Mouse (Mus musculus): Measurements from ENCODE around the gene Nup214.
A peak's percentile ranks its signal among the peaks of the same experiment; 100 is the strongest.

Nup214 gene

DNA sequence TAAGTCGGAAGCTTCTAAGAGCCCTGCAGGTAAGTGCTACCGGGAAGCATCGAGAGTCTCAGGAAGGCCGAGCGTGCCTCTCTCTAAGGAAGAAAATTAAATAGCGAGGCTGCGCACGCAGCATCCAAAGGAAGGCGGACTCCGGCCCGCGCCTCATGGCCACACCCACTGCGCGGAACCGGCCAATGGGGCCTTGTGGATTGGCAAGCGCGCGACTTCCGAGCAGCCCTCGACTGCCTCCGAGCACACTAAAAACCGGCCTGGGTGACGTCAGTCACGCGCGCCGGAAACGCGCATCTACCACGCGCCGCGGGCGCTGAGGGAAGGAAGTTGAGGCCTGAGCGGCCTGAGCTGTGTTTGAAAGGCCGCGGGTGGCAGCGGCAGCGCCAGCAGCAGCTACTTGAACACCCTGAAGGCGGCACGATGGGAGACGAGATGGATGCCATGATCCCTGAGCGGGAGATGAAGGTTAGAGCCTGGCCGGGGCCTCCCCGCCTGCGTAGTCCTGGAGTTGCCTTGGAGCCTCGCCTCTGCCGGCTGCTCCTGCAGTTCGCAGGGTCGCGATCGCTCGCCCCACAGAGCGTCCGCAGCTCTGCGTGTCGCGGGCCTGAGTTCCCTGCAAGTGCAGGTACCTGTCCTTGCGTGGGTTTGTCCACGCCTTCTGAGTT, at the start of gene Nup214:
Nup214 (plus strand) TSS at position 296 of the 668 bp plus-strand sequence.
- peak; percentile 99 for DNase-seq (ENCODE audit: low spot score)

DNA sequence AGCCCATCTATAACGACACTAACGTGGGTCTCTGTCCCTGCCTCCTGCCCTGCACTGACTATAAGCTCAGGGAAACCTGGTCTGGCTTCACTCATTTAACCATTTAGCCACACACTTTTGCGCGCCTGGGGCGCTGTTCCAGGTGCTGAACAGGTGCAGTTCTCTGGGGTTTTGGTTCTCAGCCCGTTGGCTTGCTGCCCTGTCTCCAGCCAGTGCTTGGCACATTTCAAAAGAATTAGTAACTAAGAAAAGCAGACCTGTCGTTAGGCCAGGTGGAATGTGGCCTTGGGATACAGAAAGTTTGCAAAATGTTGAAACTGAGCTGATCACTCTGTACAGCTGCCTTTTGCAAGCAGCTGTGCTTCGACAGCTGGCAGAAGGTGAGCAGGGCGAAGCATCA, 49.4 kb upstream of the Nup214 start:
- peak; percentile 32 for DNase-seq (ENCODE audit: low spot score)

GRCm38 (mm10) chr2:31925936-31926335, 48.3 kb upstream of the Nup214 start:
- no peak for DNase-seq (ENCODE audit: low spot score)

GRCm38 (mm10) chr2:31929664-31930063, 44.6 kb upstream of the Nup214 start:
- no peak for DNase-seq (ENCODE audit: low spot score)

GRCm38 (mm10) chr2:31934551-31934950, 39.7 kb upstream of the Nup214 start:
- DNase-seq (ENCODE audit: low spot score) = no peak

DNA sequence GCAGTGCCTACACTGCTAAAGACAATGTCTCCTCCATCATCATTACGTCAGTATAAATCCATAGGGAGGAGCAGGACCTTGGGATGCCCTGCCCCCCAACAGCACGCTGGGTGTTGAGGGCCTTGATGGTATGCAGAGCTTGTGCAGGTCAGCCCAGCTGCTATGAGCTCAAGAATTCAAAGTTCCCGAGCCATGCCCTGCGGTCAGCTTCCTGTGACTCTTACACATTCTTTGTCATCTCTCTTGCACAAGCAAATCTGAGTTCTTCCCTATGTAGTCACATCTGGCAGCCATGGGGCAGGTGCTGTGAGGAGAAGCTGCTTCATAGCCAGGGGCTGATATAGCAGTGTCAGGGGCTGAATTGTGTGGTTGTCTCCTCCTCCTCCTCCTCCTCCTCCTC, 39.2 kb upstream of the Nup214 start:
- DNase-seq (ENCODE audit: low spot score) = no peak

DNA sequence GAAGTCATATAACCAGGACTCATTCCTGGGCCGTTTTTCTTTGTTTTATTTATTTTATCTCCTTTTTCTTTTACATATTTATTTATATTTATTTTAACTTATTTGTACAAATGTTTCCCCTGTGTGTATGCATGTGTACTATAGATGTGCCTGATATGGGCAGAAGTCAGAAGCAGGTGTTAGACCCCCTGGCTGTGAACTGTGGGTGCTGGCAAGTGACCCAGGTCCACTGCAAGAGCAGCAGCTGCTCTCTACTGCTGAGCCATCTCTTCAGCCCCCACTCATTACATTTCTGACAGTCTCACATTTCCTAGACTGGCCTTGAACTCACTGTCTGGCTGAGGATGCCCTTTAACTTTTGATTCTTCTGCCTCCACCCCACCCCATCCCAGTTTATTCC, 35.9 kb upstream of the Nup214 start:
- DNase-seq (ENCODE audit: low spot score) = no peak

DNA sequence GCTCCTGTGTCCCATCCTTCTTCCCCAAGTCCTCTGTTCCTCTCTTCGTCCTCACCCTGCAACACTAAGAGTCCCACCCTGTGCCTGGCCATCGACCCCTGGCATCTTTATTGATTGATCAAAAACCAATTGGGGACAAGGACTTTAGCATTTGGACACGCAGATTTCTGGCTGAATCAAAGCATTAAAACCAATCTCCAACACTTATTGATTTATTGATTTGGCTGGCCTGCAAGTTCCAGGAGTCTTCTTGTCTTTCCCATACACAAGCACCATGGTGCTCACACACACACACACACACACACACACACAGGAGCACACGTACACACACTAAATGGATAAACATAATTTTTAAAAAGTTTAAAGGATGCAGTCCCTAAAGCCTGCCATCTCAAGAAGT, 31.2 kb upstream of the Nup214 start:
- DNase-seq (ENCODE audit: low spot score) = no peak

DNA sequence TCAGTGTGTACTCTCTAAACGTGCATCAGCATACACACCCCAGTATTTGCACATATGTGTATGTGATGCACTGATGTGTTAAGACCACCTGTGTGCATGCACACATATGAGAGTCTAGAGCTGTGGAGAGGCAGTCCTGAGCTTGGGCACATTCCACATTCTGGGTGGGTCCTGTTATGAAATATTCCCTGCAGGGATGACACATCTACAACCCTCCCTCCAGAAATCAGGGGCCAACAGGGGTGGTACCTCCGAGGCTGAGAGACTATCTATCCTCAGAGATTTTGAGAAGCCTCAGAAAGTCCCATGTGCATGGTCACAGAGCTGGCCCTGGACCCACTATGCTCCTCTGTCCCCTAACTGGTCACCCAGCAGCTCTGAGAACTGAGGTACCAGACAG, 28.7 kb upstream of the Nup214 start:
- peak; percentile 36 for DNase-seq (ENCODE audit: low spot score)

- peak; percentile 74 for DNase-seq (ENCODE audit: low spot score)
These were observed 25.8 kb upstream of the Nup214 start for GRCm38 (mm10) chr2:31948392-31948791.

- DNase-seq (ENCODE audit: low spot score) = peak; percentile 18
These were observed 25.4 kb upstream of the Nup214 start for GRCm38 (mm10) chr2:31948801-31949200.

DNA sequence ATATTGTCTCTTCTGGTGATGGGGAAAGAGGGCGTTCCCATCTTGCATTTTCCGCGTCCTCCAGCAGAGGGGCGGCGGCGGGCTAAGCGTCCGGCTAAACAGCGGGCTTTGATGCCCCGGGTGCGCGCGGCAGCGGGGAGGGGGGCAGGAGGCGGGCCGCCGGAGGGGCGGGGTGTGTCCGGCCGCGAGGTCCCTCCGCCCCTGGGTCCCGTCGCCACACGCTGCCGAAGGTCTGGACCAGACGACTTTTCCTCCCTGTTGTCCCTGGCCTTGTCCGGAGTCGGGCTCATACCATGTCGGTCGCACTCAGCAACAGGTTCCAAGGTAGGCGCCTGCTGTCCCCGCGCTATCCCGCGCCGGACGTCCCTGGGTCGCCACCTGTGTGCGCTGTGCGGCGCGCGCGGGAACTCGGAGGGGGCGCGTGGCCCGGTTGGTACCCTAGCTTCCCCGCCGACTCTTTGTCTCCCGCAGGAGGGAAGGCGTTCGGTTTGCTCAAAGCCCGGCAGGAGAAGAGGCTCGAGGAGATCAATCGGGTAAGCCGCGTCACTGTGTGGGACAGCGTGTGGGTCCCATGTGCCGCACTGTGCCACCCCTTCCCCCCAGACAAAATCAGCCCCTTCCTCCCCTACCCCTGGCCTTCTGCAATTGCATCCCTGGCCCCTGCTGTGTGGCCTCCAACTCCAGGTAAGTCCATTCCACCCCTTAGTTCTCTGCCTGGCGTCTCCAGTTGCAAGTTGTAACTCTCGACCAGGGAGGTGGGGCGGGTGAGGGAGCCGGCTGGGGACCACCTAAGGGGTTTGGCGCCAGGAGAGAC, 24.0 kb upstream of the Nup214 start, which contains the start of gene Aif1l:
Aif1l (plus strand) TSS at position 82 of the 814 bp plus-strand sequence.
- peak; percentile 63 for DNase-seq (ENCODE audit: low spot score)

DNA sequence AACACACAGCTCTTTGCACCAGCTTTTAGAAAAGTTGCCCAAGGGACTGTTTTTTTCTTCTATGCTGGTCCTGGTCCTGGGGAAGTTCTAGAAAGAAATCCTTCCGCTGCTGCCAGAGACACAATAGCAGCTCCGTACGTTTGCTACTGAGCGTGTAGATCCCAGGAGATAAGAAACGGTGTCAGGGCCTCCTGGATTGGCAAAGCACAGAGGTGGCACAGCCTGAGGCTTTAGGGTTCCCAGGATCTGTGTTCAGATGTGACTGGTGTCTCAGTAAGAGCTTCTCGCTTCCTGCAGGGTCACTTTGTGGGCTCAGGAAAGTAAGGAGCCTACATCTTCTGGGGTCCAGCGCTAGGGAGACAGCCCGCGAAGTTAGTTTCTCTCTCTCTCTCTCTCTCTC, 23.3 kb upstream of the Nup214 start:
- no peak for DNase-seq (ENCODE audit: low spot score)

GRCm38 (mm10) chr2:31952236-31952635, 22.0 kb upstream of the Nup214 start:
- DNase-seq (ENCODE audit: low spot score) = no peak

- no peak for DNase-seq (ENCODE audit: low spot score)
These were observed 21.5 kb upstream of the Nup214 start for GRCm38 (mm10) chr2:31952725-31953124.

GRCm38 (mm10) chr2:31953687-31954086, 20.5 kb upstream of the Nup214 start:
- DNase-seq (ENCODE audit: low spot score) = no peak

DNA sequence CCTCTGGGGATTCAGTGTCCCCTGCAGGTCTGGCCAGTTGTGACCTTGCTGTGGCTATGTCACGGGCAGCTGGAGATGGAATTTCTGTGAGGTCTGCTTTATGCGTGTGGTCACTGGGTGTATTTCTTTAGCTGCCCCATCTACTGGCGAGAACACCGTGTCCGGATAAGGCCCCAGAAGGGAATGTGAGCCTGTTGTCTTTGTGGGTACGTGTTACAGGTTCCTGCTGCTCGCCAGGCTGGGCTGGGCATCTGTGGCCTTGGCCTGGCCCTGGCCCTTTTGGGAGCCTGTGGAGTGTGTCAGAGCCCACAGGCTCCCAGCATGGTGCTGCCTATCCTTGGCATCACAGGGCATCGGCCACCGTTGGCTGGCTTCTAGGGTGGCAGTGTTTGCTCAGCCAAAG, 19.5 kb upstream of the Nup214 start:
- DNase-seq (ENCODE audit: low spot score) = no peak

- no peak for DNase-seq (ENCODE audit: low spot score)
These were observed 18.6 kb upstream of the Nup214 start for GRCm38 (mm10) chr2:31955686-31956085.

- DNase-seq (ENCODE audit: low spot score) = no peak
These were observed 17.0 kb upstream of the Nup214 start for GRCm38 (mm10) chr2:31957211-31957610.

GRCm38 (mm10) chr2:31960986-31961385, 13.2 kb upstream of the Nup214 start:
- DNase-seq (ENCODE audit: low spot score) = no peak

DNA sequence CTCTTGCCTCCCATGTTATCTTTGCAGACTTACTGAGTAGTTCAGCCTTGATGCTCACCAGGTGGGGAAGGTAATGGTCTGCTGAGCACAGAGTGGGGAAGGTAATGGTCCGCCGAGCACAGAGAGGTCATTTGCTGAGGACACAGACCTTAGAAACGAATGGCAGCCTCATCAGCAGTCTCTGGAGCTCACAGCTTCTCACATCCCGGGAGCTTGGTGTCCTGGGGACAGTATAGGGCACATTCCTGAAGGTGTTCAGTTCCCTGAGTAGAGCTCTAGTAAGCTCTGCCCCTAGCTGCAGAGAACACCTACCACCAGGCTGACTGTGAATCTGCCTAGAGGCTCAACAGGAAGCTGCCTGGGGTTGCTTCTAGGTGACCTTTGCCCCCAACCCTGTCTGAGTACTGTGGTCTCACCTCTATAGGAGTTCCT, 12.4 kb upstream of the Nup214 start:
- no peak for DNase-seq (ENCODE audit: low spot score)

DNA sequence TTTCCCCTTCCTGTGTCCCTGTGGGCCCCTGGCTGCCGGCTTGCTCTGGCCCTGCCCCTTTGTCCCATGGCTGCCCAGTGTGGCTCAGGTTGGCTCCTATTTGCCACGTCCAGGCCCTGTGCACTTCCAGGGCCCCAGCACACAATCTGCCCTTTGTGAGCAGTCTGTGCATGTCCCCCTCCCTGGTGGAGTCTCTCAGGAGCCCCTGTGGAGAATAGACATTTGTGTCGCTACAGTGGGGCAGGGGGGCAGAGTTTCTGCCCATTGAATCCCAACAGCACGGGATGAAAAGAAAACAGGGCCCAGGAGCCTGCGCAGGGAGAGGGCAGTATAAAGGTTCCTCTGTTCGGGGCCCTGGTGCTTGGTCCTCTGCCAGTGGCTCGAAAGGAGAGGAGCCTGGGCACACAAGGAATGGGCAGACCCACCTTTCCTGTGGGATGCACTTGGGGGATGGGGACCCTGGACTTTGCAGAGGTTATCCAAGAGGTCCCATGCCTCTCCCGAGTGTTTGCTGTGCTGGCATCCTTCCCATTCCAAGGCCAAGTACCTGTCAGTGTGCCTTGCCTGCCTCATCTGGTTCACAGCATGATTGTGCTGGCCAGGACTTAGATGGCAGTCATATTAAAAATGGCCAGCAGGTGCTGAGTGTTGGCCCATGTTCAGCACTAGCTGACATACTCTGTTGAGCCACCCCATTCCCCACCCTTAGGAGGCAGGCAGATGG, 11.6 kb upstream of the Nup214 start:
- DNase-seq (ENCODE audit: low spot score) = no peak

DNA sequence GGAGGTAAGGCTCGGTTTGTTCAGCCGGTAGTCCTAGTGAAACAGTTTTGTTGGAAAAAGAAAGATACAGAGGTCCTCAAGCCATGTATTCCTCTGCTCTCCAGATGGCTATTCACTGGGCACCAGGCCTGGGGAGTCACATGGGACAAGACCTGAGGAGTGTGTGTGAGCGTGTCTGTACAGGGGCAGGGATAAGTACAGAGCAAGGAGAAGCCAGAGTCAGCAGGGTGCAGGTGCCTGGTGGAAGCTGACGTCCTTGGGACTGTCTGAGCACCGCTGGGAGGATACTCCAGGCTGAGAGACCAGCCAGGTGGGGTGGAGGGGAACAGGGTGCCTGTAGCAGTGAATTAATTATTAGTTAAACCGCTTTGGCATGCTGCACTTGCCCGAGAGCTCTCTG, 10.7 kb upstream of the Nup214 start:
- DNase-seq (ENCODE audit: low spot score) = no peak

Measured in urinary bladder, postnatal 14 days (tissue).